Mouse (Mus musculus): ENCODE data around the gene Prom1. TPM values are rescaled to one million over a fixed set of nuclear protein-coding genes. Genes with fewer than 3 reads are reported as not detected.

Prom1 gene
- polyA plus RNA-seq, 1 experiment from 2014 or later = 24.5 TPM

DNA sequence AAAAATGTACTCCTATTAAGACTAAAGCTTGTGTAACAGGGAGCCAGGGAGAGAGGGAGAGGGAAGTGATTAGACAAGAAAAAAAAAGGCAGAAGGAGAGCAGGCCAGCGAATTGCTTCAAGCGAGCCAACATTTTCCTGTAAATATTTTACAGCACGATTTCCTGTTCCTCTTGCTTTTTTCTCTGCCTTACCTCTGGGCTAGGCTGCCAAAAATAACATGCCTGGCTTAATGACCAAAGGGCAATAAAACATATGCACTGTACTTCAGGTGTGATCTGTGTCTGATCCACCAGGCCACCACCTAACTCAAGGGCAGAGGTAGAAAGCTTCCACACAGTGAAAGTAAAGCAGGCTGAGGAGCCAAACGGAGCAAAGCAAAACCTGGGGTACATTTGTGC is 3.4 kb upstream of the Prom1 start:
- 45% methylated on average over 4 of the region's 4 CpGs for WGBS
- no peak overlapping the region for H3K4me2 ChIP-seq (replicated peaks)
- no peaks in the 10 kb centered on the region for H3K27me3 ChIP-seq
- ATAC-seq (ENCODE audit: insufficient number of reproducible peaks, low FRiP score, low TSS enrichment, low read depth) = no peak
- H3K4me3 ChIP-seq (replicated peaks) = no peak overlapping the region
- no peaks in the 10 kb centered on the region for H3K9me3 ChIP-seq (replicated peaks)
- H3K27ac ChIP-seq (replicated peaks) = no peak overlapping the region
- no peak overlapping the region for H3K9ac ChIP-seq
- H3K4me1 ChIP-seq = peaks cover 11% of the 10 kb centered on the region; the same call in 1 of the 2 replicates
- no peaks in the 10 kb centered on the region for H3K36me3 ChIP-seq

DNA sequence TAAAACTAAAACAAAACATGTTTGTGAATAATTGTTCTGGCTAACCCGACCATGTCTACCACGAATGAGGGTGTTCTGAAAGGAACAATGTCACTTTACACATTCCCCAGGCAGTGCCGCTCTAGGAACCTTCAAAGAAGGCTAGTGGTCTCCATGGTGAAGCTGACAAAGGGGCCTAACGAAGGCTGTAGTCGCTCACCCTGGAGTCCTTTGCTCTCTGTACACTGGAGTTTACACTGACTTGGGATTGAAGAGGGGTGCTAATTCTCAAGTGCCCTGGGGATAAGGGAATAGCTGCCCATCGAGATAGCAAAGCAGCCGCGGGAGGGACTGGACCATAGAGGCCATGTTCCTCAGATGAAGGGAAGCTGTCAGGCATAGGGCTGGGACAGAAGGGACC is 2.9 kb upstream of the Prom1 start:
- Histone ChIP-seq H3K4me2 (replicated peaks) (no peak overlapping the region), H3K4me3 (replicated peaks) (no peak overlapping the region), H3K27me3 (no peaks in the 10 kb centered on the region), H3K9me3 (replicated peaks) (no peaks in the 10 kb centered on the region), H3K4me1 (peaks cover 15% of the 10 kb centered on the region; the same call in 1 of the 2 replicates), H3K36me3 (no peaks in the 10 kb centered on the region), H3K27ac (replicated peaks) (no peak overlapping the region), H3K9ac (no peak overlapping the region)
- ATAC-seq (ENCODE audit: insufficient number of reproducible peaks, low FRiP score, low TSS enrichment, low read depth) = no peak
- WGBS = 74% methylated on average over 8 of the region's 8 CpGs

- Histone ChIP-seq H3K4me2 (replicated peaks) (no peak overlapping the region), H3K4me1 (peaks cover 15% of the 10 kb centered on the region; the same call in 1 of the 2 replicates), H3K4me3 (replicated peaks) (no peak overlapping the region), H3K9me3 (replicated peaks) (no peaks in the 10 kb centered on the region), H3K36me3 (no peaks in the 10 kb centered on the region), H3K9ac (no peak overlapping the region), H3K27ac (replicated peaks) (no peak overlapping the region), H3K27me3 (no peaks in the 10 kb centered on the region)
- 88% methylated on average over 2 of the region's 2 CpGs for WGBS
- ATAC-seq (ENCODE audit: insufficient number of reproducible peaks, low FRiP score, low TSS enrichment, low read depth) = no peak
Observed at GRCm38 (mm10) chr5:44104120-44104519, 2.3 kb upstream of the Prom1 start.

- Histone ChIP-seq H3K9ac (no peak overlapping the region), H3K4me1 (peaks cover 15% of the 10 kb centered on the region; the same call in 1 of the 2 replicates), H3K27ac (replicated peaks) (no peak overlapping the region), H3K4me3 (replicated peaks) (no peak overlapping the region), H3K9me3 (replicated peaks) (no peaks in the 10 kb centered on the region), H3K4me2 (replicated peaks) (no peak overlapping the region), H3K27me3 (no peaks in the 10 kb centered on the region), H3K36me3 (no peaks in the 10 kb centered on the region)
- 91% methylated on average over 7 of the region's 7 CpGs for WGBS
- no peak for ATAC-seq (ENCODE audit: insufficient number of reproducible peaks, low FRiP score, low TSS enrichment, low read depth)
Observed at GRCm38 (mm10) chr5:44103121-44103520, 1.3 kb upstream of the Prom1 start.

GRCm38 (mm10) chr5:44100544-44101230 is 1.1 kb downstream of the Prom1 start:
- Histone ChIP-seq H3K9ac (peak overlapping the region; percentile 55), H3K36me3 (no peaks in the 10 kb centered on the region), H3K9me3 (replicated peaks) (no peaks in the 10 kb centered on the region), H3K27me3 (no peaks in the 10 kb centered on the region), H3K4me2 (replicated peaks) (peak overlapping the region; percentile 99), H3K27ac (replicated peaks) (peak overlapping the region; percentile 59), H3K4me1 (peaks cover 15% of the 10 kb centered on the region; the same call in 1 of the 2 replicates), H3K4me3 (replicated peaks) (peak overlapping the region; percentile 63)
- WGBS = under 1% methylated on average over 43 of the region's 43 CpGs
- peak; percentile 70 for ATAC-seq (ENCODE audit: insufficient number of reproducible peaks, low FRiP score, low TSS enrichment, low read depth)

GRCm38 (mm10) chr5:44100187-44100543 is 1.7 kb downstream of the Prom1 start:
- Histone ChIP-seq H3K4me1 (peaks cover 15% of the 10 kb centered on the region; the same call in 1 of the 2 replicates), H3K9ac (peak overlapping the region; percentile 55), H3K4me2 (replicated peaks) (peak overlapping the region; percentile 99), H3K4me3 (replicated peaks) (peak overlapping the region; percentile 63), H3K36me3 (no peaks in the 10 kb centered on the region), H3K27ac (replicated peaks) (peak overlapping the region; percentile 59), H3K9me3 (replicated peaks) (no peaks in the 10 kb centered on the region), H3K27me3 (no peaks in the 10 kb centered on the region)
- 2% methylated on average over 12 of the region's 12 CpGs for WGBS
- ATAC-seq (ENCODE audit: insufficient number of reproducible peaks, low FRiP score, low TSS enrichment, low read depth) = no peak

DNA sequence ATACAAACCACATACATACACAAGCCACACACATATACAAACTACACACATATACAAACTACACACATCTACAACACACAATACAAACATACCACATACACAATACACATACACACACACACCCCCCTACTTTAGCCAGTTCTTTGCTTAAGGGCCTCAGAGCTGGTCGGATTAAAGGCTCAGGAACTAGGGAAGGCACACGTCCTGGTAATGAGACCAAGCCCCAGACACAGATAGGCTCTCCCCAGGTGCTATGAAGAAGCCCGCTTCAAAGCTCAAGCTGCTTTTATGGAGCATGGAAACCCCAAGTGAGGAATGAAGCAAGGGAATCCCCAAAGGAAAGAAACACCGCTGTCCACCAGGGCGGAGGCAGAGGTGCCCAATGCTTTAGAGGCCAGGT is 4.8 kb downstream of the Prom1 start:
- no peaks in the 10 kb centered on the region for H3K9me3 ChIP-seq (replicated peaks)
- ATAC-seq (ENCODE audit: insufficient number of reproducible peaks, low FRiP score, low TSS enrichment, low read depth) = no peak
- WGBS = 80% methylated on average over 5 of the region's 5 CpGs

GRCm38 (mm10) chr5:44096106-44096505 is 5.7 kb downstream of the Prom1 start:
- no peak for ATAC-seq (ENCODE audit: insufficient number of reproducible peaks, low FRiP score, low TSS enrichment, low read depth)
- no peak overlapping the region for H3K4me2 ChIP-seq (replicated peaks)
- H3K27ac ChIP-seq (replicated peaks) = no peak overlapping the region
- H3K9me3 ChIP-seq (replicated peaks) = no peaks in the 10 kb centered on the region
- H3K4me1 ChIP-seq = peaks cover 7% of the 10 kb centered on the region; the same call in 1 of the 2 replicates
- WGBS = 87% methylated on average over 10 of the region's 10 CpGs
- no peaks in the 10 kb centered on the region for H3K27me3 ChIP-seq
- H3K4me3 ChIP-seq (replicated peaks) = no peak overlapping the region
- H3K36me3 ChIP-seq = 0 out of 2 replicates have a peak, but pooled peaks cover 3% of the 10 kb centered on the region
- H3K9ac ChIP-seq = no peak overlapping the region

More for the DNA sequence above, 4.8 kb downstream of the Prom1 start:
- Histone ChIP-seq H3K4me2 (replicated peaks) (no peak overlapping the region), H3K9ac (no peak overlapping the region), H3K4me3 (replicated peaks) (no peak overlapping the region), H3K4me1 (peaks cover 15% of the 10 kb centered on the region; the same call in 1 of the 2 replicates), H3K36me3 (0 out of 2 replicates have a peak, but pooled peaks cover 3% of the 10 kb centered on the region), H3K27me3 (no peaks in the 10 kb centered on the region), H3K27ac (replicated peaks) (no peak overlapping the region)

- no peak overlapping the region for H3K27ac ChIP-seq (replicated peaks)
- H3K9ac ChIP-seq = no peak overlapping the region
- H3K4me1 ChIP-seq = 0 out of 2 replicates have a peak, but pooled peaks cover 4% of the 10 kb centered on the region
- H3K9me3 ChIP-seq (replicated peaks) = no peaks in the 10 kb centered on the region
- no peak for ATAC-seq (ENCODE audit: insufficient number of reproducible peaks, low FRiP score, low TSS enrichment, low read depth)
- 0 out of 2 replicates have a peak, but pooled peaks cover 3% of the 10 kb centered on the region for H3K36me3 ChIP-seq
- no peak overlapping the region for H3K4me3 ChIP-seq (replicated peaks)
- no peaks in the 10 kb centered on the region for H3K27me3 ChIP-seq
- no peak overlapping the region for H3K4me2 ChIP-seq (replicated peaks)
- 79% methylated on average over 7 of the region's 7 CpGs for WGBS
Observed at GRCm38 (mm10) chr5:44095697-44096096, 6.1 kb downstream of the Prom1 start.

- no peak for ATAC-seq (ENCODE audit: insufficient number of reproducible peaks, low FRiP score, low TSS enrichment, low read depth)
- 26% methylated on average over 5 of the region's 5 CpGs for WGBS
Observed at GRCm38 (mm10) chr5:44087034-44087433, 14.8 kb downstream of the Prom1 start.

DNA sequence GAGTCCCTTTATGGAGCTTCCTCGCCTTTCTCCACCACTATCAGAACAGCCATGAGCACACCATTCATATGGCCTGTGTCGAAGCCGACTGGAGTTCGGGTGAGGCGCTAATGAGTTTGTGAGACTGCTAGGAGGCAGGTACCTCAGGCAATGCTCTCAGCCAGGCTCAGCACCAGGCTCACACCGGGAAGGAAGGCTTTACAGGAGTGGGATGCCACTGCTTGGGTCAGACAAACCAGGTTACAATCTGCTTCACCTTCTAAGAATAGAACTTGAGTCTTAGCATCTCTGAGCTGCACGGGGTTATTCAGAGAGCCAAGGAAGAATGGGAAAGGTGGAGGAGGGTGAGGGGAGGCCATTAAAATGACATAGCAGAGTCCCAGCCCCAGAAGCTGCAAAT is 16.0 kb downstream of the Prom1 start:
- H3K27me3 ChIP-seq = no peaks in the 10 kb centered on the region
- H3K4me2 ChIP-seq (replicated peaks) = no peak overlapping the region
- H3K4me3 ChIP-seq (replicated peaks) = no peak overlapping the region
- H3K9me3 ChIP-seq (replicated peaks) = no peaks in the 10 kb centered on the region
- H3K4me1 ChIP-seq = peaks cover 8% of the 10 kb centered on the region
- no peak overlapping the region for H3K27ac ChIP-seq (replicated peaks)
- ATAC-seq (ENCODE audit: insufficient number of reproducible peaks, low FRiP score, low TSS enrichment, low read depth) = no peak
- no peaks in the 10 kb centered on the region for H3K36me3 ChIP-seq
- H3K9ac ChIP-seq = no peak overlapping the region
- 87% methylated on average over 7 of the region's 7 CpGs for WGBS

More at GRCm38 (mm10) chr5:44087034-44087433, 14.8 kb downstream of the Prom1 start:
- H3K4me3 ChIP-seq (replicated peaks) = no peak overlapping the region
- H3K27ac ChIP-seq (replicated peaks) = peak overlapping the region; percentile 25; the same call in 1 of the 2 replicates
- H3K27me3 ChIP-seq = no peaks in the 10 kb centered on the region
- no peaks in the 10 kb centered on the region for H3K9me3 ChIP-seq (replicated peaks)
- peaks cover 8% of the 10 kb centered on the region for H3K4me1 ChIP-seq
- no peak overlapping the region for H3K9ac ChIP-seq
- H3K36me3 ChIP-seq = no peaks in the 10 kb centered on the region
- no peak overlapping the region for H3K4me2 ChIP-seq (replicated peaks)

DNA sequence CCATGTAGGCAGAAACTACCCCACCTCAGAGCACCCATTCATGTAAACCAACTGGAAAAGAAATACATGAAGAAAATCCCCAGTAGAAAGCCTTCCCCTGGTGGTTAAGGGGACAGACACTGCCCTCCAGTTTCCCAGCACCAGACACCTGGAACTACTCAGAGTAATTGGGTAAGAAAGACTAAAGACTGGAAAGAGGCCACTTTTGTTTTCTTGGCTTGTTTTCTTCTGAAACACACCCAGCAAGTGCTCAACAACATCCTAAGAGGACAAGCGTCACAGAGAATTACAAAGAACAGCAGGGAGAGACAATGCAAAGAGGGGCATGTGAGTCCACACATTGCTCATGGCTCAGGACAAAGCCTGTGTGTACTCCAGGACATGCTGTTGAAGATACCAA is 20.7 kb downstream of the Prom1 start:
- no peaks in the 10 kb centered on the region for H3K36me3 ChIP-seq
- 60% methylated on average over 1 of the region's 1 CpGs for WGBS
- H3K27me3 ChIP-seq = no peaks in the 10 kb centered on the region
- H3K27ac ChIP-seq (replicated peaks) = no peak overlapping the region
- H3K4me1 ChIP-seq = peaks cover 5% of the 10 kb centered on the region; the same call in 1 of the 2 replicates
- H3K9ac ChIP-seq = no peak overlapping the region
- H3K4me2 ChIP-seq (replicated peaks) = no peak overlapping the region
- ATAC-seq (ENCODE audit: insufficient number of reproducible peaks, low FRiP score, low TSS enrichment, low read depth) = no peak
- H3K4me3 ChIP-seq (replicated peaks) = no peak overlapping the region
- H3K9me3 ChIP-seq (replicated peaks) = no peaks in the 10 kb centered on the region

Data from embryonic facial prominence, embryonic 15.5 days (tissue).